Mouse (Mus musculus) liver, embryonic 16.5 days (tissue): ENCODE results near the gene Rab3d. TPM values are rescaled to one million over a fixed set of nuclear protein-coding genes. Genes with fewer than 3 reads are reported as not detected.

Experiments
- ATAC-seq: fragments of 200-750 bp; cut with Nextera tagmentation; 2 replicates; pipeline ENCODE4 v1.8.0; 2017; ENCODE audit warnings: low read depth, mild to moderate bottlenecking, moderate number of reproducible peaks, moderate library complexity
- H3K27ac ChIP-seq: fragments of 300-500 bp; sonication (generic); 2 replicates; pipeline ENCODE4 v1.5.1; 2014; ENCODE audit warnings: mild to moderate bottlenecking, low read length
- H3K27me3 ChIP-seq: fragments of 300-500 bp; sonication (generic); 2 replicates; pipeline ENCODE4 v1.6.1; 2014; ENCODE audit warnings: low read depth, low read length, mixed read lengths; ENCODE audit not compliant: control insufficient read depth, insufficient read depth
- H3K36me3 ChIP-seq: fragments of 300-500 bp; sonication (generic); 2 replicates; pipeline ENCODE4 v1.6.1; 2014; ENCODE audit warnings: mild to moderate bottlenecking; ENCODE audit not compliant: control insufficient read depth, insufficient read depth
- H3K4me1 ChIP-seq: fragments of 300-500 bp; sonication (generic); 2 replicates; pipeline ENCODE4 v1.6.1; 2014; ENCODE audit warnings: low read depth, low read length, mixed read lengths; ENCODE audit not compliant: control insufficient read depth
- H3K4me2 ChIP-seq: fragments of 300-500 bp; sonication (generic); 2 replicates; pipeline ENCODE4 v1.6.1; 2014; ENCODE audit warnings: low read depth, low read length, mixed read lengths
- H3K4me3 ChIP-seq: fragments of 300-500 bp; sonication (generic); 2 replicates; pipeline ENCODE4 v1.5.1; 2014; ENCODE audit warnings: low read depth, mild to moderate bottlenecking, low read length
- H3K9ac ChIP-seq: fragments of 300-500 bp; sonication (generic); 2 replicates; pipeline ENCODE4 v1.6.1; 2014; ENCODE audit warnings: low read depth, low read length
- H3K9me3 ChIP-seq: fragments of 300-500 bp; sonication (generic); replicated peaks from 2 replicates; pipeline ENCODE4 v1.6.1; 2016; ENCODE audit warnings: low read length; ENCODE audit not compliant: control insufficient read depth
- WGBS: fragments of 180-500 bp; shearing (Covaris S2); extraction: QIAGEN DNeasy Blood & Tissue Kit; methylation state at CpG from one replicate; pipeline ENCODE4 v1.1.7; 2014; ENCODE audit not compliant: insufficient replicate concordance; 5-methylcytosine and 5-hydroxymethylcytosine counted together
- polyA plus RNA-seq: library from polyadenylated mRNA; unstranded; fragments of >200 nt; fragmentation: Nextera tagmentation; extraction: Ambion mirVana; gene quantifications from 2 replicates; pipeline ENCODE4 v1.2.1, GENCODE M21; 2015

Rab3d gene
- polyA plus RNA-seq, 1 experiment from 2014 or later, result 13.9 TPM

DNA sequence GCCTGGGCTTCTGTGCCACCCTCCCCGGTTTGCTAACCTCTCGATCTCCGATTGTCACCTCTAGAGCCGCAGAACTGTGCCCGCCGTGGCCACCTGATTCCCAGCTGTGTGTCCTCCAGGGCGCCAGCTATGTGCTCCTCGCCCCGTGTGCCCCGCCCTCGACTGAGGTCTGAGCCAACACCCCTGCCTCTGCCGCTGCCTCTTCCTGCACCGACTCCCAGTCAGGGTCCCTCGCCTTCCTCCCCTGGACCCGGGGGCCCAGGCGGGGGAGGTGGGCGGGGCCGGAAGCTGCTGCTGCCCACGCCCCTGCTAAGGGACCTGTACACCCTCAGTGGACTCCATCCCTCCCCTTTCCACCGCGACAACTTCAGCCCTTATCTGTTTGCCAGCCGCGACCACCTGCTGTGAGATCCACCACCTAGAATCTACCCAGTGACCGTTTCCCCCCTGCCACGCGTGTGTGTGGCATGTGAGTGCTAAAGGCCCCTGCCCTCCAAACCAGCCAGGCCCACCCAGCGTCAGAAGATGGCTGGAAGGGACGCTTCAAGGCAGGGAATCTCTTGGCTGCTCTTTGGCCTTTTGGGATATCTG lies 29.6 kb upstream of the Rab3d start:
- peaks cover 2% of the 10 kb centered on the region for H3K27me3 ChIP-seq
- no peaks in the 10 kb centered on the region for H3K36me3 ChIP-seq
- no peak overlapping the region for H3K4me2 ChIP-seq
- H3K27ac ChIP-seq, result no peak overlapping the region
- H3K9me3 ChIP-seq, result no peaks in the 10 kb centered on the region
- H3K9ac ChIP-seq, result no peak overlapping the region
- 3% methylated on average over 28 of the region's 28 CpGs for WGBS
- H3K4me1 ChIP-seq, result peaks cover 4% of the 10 kb centered on the region; the same call in 1 of the 2 replicates
- ATAC-seq, result no peak
- no peak overlapping the region for H3K4me3 ChIP-seq

DNA sequence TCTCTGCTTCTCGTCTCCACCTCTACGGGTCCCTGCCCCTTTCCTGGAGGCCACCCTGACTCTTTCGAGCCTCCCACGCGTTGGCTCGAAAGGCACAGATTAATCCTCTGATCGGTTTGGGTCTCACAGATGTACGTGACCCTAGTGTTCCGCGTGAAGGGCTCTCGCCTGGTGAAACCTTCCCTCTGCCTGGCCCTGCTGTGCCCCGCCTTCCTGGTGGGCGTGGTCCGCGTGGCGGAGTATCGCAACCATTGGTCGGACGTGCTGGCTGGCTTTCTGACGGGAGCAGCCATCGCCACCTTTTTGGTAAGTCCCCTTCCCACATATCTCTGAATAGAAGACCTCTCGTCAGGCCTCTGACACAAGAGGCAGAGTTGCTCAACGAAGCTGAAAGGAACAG lies 26.3 kb upstream of the Rab3d start:
- H3K9ac ChIP-seq, result no peak overlapping the region
- no peaks in the 10 kb centered on the region for H3K9me3 ChIP-seq
- H3K4me3 ChIP-seq, result no peak overlapping the region
- 18% methylated on average over 23 of the region's 23 CpGs for WGBS
- peak; percentile 50; the same call in 1 of the 2 replicates for ATAC-seq
- no peak overlapping the region for H3K4me2 ChIP-seq
- no peaks in the 10 kb centered on the region for H3K36me3 ChIP-seq
- no peak overlapping the region for H3K27ac ChIP-seq
- H3K4me1 ChIP-seq, result peaks cover 4% of the 10 kb centered on the region; the same call in 1 of the 2 replicates
- H3K27me3 ChIP-seq, result peaks cover 2% of the 10 kb centered on the region

DNA sequence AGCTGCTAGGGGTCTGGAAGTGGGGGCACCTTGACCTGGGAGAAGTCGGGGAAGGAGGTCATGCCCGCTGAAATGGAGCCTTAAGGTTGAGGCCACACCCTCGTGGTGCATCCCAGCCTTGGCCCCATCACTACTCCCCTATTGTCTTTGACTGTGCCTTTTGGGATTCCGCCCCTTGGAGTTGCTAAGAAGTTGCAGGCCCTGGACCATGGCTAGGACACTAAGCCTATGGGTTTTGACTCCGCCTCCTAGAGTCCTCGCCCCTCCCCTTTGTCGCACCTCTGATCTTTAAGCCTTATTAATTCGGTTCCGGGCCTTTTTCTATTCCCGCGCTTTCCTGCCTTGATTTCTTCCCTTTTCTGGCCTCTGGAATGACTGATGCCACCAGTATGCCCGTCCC lies 25.6 kb upstream of the Rab3d start:
- H3K36me3 ChIP-seq, result no peaks in the 10 kb centered on the region
- H3K27ac ChIP-seq, result no peak overlapping the region
- H3K4me3 ChIP-seq, result no peak overlapping the region
- no peaks in the 10 kb centered on the region for H3K9me3 ChIP-seq
- WGBS, result 52% methylated on average over 12 of the region's 12 CpGs
- H3K9ac ChIP-seq, result no peak overlapping the region
- ATAC-seq, result no peak
- H3K27me3 ChIP-seq, result no peaks in the 10 kb centered on the region; the same call in 1 of the 2 replicates
- H3K4me1 ChIP-seq, result peaks cover 4% of the 10 kb centered on the region; the same call in 1 of the 2 replicates
- no peak overlapping the region for H3K4me2 ChIP-seq

- Histone ChIP-seq H3K27me3 (no peaks in the 10 kb centered on the region), H3K9ac (no peak overlapping the region), H3K4me3 (no peak overlapping the region), H3K4me1 (peaks cover 4% of the 10 kb centered on the region; the same call in 1 of the 2 replicates), H3K27ac (no peak overlapping the region), H3K36me3 (no peaks in the 10 kb centered on the region), H3K4me2 (no peak overlapping the region), H3K9me3 (no peaks in the 10 kb centered on the region)
- WGBS, result 62% methylated on average over 11 of the region's 12 CpGs
- no peak for ATAC-seq
Measured at GRCm38 (mm10) chr9:21943046-21943445, 25.1 kb upstream of the Rab3d start.

- Histone ChIP-seq H3K4me2 (no peak overlapping the region), H3K4me3 (no peak overlapping the region), H3K4me1 (peaks cover 3% of the 10 kb centered on the region), H3K9me3 (no peaks in the 10 kb centered on the region), H3K27me3 (no peaks in the 10 kb centered on the region), H3K9ac (no peak overlapping the region), H3K36me3 (no peaks in the 10 kb centered on the region), H3K27ac (no peak overlapping the region)
- ATAC-seq, result no peak
- 63% methylated on average over 4 of the region's 4 CpGs for WGBS
Measured at GRCm38 (mm10) chr9:21938234-21938855, 20.4 kb upstream of the Rab3d start.

DNA sequence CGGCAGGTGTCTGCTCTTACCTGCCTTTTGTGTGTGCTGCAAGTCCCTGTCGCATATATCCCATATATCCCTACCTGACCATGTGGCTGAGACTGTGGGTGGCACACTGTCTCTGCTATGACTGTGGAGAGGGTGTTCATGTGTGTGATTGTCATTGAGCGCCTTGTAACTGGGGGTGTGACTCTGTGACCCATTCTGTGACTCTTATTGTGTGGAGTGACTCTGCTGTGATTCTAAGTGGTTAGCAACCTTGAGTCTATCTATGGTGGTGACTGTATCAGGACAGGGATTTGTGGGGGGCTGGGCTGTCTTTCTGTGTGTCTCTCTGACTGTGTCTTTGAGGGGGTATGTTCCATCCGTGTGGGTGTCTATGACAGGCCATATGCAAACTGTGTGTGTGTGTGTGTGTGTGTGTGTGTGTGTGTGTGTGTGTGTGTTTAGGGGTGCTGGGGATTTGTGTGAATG lies 19.8 kb upstream of the Rab3d start:
- Histone ChIP-seq H3K27me3 (no peaks in the 10 kb centered on the region), H3K4me2 (no peak overlapping the region), H3K4me3 (no peak overlapping the region), H3K9ac (no peak overlapping the region), H3K27ac (no peak overlapping the region), H3K9me3 (no peaks in the 10 kb centered on the region), H3K4me1 (peaks cover 3% of the 10 kb centered on the region), H3K36me3 (no peaks in the 10 kb centered on the region)
- ATAC-seq, result no peak
- 72% methylated on average over 4 of the region's 4 CpGs for WGBS

GRCm38 (mm10) chr9:21936692-21937570 lies 18.9 kb upstream of the Rab3d start, which contains the start of gene Plppr2:
Plppr2 (plus strand) TSS chr9:21937033.
- peak; percentile 94 for ATAC-seq

DNA sequence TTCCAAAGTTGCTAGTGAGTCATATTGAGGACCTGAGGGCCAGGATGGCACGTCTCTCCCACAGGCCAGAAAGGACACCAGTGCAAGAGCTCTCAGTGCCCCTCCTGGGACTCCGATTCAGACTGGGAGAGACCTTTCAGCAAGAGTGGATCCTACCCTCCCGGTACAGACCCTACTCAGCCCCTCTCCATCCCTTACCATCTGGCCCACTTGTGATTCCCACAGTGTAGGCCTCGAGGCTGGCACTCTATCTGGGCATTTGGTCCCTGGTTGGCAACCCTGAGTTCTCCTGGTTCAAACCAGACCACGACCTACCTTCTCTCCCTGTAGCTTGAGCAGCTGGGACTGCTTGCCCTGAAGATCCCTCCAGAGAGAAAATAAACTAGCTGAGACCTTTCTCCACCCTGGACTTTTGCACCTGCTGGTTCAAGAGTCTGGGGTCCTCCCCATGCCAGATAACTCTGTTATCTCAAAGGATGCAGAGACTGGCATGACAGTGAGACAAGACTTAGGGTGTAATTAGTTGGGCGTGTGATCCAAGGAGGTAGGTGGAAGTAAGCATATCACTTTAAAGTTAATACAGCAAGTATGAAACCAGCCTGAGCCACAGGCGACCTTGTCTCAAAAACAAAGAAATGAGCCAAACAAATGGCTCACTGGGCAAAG lies 17.6 kb upstream of the Rab3d start:
- no peaks in the 10 kb centered on the region for H3K9me3 ChIP-seq
- H3K4me2 ChIP-seq, result no peak overlapping the region
- 50% methylated on average over 7 of the region's 7 CpGs for WGBS
- H3K9ac ChIP-seq, result no peak overlapping the region
- H3K36me3 ChIP-seq, result no peaks in the 10 kb centered on the region
- peaks cover 3% of the 10 kb centered on the region for H3K4me1 ChIP-seq
- no peak for ATAC-seq
- H3K27me3 ChIP-seq, result no peaks in the 10 kb centered on the region
- H3K4me3 ChIP-seq, result no peak overlapping the region
- H3K27ac ChIP-seq, result no peak overlapping the region

More at GRCm38 (mm10) chr9:21936692-21937570, 18.9 kb upstream of the Rab3d start, which contains the start of gene Plppr2:
- H3K9me3 ChIP-seq, result no peaks in the 10 kb centered on the region
- WGBS, result 2% methylated on average over 37 of the region's 43 CpGs
- H3K27ac ChIP-seq, result no peak within 1 kb of the TSS
- peak within 1 kb of the TSS; percentile 48 for H3K4me3 ChIP-seq
- no peaks in the 10 kb centered on the region for H3K27me3 ChIP-seq
- H3K9ac ChIP-seq, result peak within 1 kb of the TSS; percentile 8
- peak within 1 kb of the TSS; percentile 63 for H3K4me2 ChIP-seq
- no peaks in the 10 kb centered on the region for H3K36me3 ChIP-seq
- H3K4me1 ChIP-seq, result peaks cover 3% of the 10 kb centered on the region
